Mouse (Mus musculus) CD8-positive naive resting alpha-beta T cell, adult 2 months (primary cell): ENCODE measurements at regions not wholly inside any gene's neighbourhood (a gene's known extent, or its start where the extent isn't known, plus 50 kb on each side); places are given as distances from the start of the nearest gene placed in this dataset.

Source experiments
- DNase-seq, 2 experiments: peaks; one replicate each; pipeline ENCODE4 v3.0.0; 2022; ENCODE audit warnings: low read depth in 2 of 2, low spot score in 2 of 2

DNA sequence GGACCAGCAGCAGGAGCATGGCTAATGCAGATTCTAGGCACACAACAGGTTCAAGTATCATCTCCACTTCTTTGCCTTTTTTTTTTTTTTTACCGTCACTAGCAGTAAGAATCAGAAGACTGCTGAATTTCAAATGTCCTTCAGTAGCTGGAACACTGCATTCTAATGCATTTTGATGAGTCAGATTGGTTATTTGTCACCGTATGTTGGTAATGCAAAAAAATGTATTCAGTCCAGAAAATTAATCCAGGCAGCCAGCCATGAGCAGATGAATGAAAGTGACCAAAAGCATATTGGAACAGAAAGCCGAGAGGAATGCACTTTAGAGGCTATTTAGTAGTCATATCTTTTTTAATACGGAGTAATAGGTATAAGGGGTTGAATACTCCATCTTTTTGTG is 322.4 kb upstream of the Pard3b start:
- DNase-seq = no peak

DNA sequence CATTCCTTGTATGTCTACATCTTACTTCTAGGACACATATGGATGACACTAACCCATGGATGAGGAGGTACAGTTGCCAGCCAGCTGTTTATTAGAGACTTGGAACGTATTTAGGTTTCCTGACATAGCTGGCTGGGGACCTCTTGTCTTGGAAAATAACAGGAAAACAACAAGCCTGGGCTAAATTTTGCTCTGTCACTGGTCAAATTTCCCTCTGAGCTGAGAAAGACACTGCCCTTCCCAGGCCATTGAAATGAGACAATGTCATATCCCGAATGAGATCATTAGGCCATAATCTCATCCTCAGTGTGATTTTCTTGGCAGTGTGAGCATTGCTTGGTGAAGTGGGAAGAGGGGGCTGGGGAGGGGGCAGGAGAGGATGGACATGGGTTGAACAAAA is 321.9 kb upstream of the Pard3b start:
- DNase-seq = no peak

DNA sequence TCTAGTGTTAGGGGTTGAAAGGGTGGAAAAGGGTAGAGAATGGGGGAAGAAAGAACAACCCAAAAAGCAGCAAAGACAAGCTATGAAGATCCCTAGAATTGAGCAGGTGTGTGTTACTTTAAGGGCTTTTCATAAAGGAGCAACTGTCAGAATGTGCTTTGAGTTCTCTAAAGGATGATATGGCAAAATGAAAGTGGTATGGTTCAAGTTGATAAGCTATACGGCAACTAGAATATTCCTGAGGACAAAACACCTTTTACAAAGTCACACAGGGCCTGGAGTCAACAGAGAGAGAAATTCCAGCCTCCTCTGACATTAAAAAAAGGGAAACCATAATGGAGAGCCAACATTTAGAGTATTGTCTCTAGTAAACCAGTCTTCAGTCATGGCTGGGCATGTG is 320.6 kb upstream of the Pard3b start:
- DNase-seq = no peak

- no peak for DNase-seq
Observed at GRCm38 (mm10) chr1:61321513-61322145, 317.0 kb upstream of the Pard3b start.

- DNase-seq = no peak
Observed at GRCm38 (mm10) chr1:61331456-61331855, 307.2 kb upstream of the Pard3b start.

DNA sequence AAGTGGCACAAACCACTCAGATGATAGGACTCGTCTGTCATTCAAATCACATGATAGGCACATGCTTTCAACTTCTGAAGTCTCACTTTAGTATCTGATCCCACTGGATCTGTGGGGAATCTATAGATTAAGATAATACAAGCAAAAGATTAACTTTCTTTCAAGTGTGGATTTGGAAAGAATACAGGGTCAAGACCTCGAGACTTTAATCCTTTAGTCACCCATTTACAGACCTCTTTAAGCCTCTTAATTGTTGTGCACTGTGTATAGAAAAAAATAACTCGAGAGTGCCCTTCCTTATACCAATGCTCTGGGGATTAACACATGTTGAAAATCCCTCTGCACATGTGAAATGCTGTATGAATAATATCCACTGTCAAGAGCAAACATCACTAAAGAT is 306.7 kb upstream of the Pard3b start:
- no peak for DNase-seq

- no peak for DNase-seq
Observed at GRCm38 (mm10) chr1:61336367-61336766, 302.3 kb upstream of the Pard3b start.

- no peak for DNase-seq
Observed at GRCm38 (mm10) chr1:61352921-61353320, 285.7 kb upstream of the Pard3b start.

GRCm38 (mm10) chr1:61353481-61353880 is 285.1 kb upstream of the Pard3b start:
- no peak for DNase-seq

DNA sequence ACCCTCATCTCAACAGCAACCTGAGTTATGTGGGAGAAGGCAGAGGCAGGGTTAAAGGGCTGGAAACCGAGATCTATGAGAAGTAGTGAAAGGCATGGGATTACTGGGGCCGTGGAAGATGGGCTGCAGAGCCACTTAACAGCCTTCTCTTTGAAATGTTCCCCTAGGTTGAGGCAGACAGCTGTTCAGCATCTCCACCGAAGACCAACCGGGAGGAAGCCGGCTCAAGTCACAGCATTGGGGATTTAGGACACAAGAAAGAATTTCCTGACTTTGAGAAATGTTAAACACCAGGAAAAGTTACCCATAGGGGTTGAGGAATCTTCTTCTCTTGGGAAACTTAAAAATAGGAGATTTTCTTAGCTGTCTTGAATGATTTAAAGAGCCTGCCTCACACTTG is 283.4 kb upstream of the Pard3b start:
- no peak for DNase-seq

DNA sequence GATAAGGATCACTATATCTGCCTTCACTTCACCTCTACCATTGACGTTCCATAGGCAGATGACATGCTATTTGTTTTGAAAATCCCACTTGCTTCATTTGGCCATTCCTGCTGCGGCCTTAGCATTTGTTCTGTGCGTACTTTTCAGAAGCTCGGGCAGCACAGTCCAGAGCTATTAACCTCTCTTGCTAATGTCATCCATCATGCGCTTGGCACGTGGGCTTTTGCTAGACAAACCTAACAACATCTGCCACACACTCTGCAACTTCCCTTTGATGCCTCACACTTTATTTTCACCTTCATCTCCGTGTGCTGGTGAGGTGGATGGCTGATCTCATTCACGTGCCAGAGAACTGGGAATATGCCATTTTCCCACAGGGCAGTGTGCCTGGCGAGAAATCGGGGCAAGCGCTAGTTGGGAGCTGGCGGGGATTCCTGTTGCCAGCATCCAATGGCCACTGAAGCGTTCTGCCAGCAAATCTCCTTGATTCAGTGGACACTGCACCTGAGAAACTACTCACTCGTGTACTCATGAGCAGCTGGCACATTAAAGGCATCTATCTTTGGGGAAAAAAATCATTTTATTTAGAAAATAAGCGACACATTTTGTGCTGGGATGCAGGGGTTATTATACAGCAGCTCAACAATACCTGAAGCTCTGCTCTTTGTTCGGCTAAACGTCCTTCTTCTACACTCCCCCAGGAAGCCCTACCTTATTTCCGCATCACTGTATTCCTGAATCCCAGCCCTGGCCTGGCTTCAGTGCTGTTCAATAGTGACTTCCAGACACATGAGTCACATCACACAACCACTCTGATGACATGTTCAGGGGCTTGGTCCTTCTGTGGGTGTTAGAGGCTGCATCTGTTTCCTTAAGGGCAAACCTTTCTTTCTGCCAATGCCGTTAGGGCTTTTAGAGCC is 279.4 kb upstream of the Pard3b start:
- DNase-seq = no peak

DNA sequence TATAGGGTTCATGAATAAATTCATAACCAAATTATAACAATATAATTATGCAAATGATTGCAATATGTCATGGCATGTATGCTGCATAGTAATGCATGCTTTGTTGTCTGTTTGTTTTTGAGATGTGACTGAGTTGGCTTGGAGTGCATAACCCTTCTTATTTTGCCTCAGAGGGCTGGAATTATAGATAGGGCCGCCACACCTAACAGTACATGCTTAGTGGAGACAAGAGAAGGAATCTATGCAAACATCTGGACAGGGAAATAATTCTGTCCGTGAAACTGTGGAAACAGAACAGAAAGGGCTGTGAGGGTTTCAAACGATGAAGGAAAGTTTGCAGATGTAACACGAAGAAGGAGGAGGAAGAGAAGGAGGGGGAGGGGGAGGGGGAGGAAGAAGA is 266.0 kb upstream of the Pard3b start:
- DNase-seq = no peak

DNA sequence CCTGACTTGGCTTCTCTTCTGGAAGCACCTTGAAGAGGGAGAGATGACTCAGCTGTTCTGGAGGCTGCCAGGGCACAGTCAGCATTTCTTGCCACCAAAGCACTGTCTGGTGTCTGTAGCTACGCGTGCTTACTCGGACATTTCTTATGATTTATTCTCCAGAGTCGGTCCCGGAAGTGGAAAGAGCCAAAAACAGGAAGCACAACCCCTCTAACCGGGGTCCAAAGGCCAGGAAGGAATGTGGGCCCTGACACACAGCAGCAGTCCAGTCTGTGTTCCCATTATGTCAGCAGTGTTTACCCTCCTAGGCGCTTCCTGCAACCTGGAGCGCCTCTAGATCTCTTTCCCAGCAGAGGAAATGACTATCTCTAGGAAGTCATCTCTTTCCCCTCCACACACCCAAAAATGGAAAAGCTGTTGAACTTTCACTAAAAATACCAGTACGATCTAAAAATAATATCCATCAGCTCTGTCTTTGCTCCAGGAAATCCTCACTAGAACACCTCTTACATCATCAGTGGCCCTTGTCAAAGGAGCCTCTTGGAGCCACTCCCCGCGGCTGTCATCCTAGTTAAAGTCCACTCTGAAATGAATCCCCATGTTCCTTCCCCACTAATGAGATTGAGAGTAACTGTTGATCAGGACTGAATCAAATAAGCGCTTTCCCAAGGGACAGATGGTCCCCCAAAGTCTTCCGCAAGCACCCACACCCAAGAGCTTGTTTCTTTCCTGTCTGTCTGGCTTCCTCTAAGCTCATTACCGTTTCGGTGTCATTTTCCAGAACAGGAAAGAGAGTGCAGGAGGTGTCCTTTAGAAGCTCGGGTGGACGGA is 264.7 kb upstream of the Pard3b start:
- DNase-seq = no peak

DNA sequence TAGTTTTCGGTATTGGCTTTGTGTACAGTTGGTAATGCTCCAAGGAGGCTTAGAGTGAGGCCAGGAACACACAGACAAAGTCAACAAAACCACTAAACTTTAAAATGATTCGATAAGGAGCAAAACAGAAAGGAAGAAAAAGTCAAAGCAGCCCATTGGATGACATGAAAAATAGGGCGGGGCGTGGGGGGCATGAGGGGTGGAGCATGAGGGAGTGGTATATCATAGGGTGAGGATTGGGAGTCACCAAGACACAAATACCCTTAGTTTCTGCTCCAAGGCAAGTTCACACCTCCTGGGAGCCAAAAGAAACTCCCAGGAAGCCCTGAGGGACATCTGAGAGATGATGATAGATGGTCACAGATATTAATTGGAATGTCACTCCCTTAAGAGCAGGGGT is 262.2 kb upstream of the Pard3b start:
- DNase-seq = no peak

- DNase-seq = peak in 1 of 2 experiments; percentile 22
Observed at GRCm38 (mm10) chr1:61377070-61377469, 261.6 kb upstream of the Pard3b start.

DNA sequence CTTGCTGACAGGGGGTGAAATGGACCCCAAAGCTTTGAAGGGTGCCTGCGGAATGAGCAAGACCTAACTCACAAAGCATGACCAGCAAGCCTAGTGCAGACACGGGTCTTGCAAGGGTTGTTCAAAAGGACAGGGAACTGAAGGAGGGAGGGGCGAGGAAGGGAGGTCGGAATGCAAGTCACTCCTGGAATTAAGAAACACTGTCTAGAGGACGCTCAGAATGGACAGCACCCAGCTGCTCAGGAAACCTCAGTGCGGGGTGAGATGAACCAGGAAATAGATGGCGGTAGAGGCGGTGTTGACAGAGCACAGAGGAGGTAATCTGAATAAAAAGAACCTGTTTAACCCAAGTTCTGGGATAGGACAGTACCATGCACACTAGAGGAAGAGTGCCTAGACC is 260.4 kb upstream of the Pard3b start:
- DNase-seq = no peak

DNA sequence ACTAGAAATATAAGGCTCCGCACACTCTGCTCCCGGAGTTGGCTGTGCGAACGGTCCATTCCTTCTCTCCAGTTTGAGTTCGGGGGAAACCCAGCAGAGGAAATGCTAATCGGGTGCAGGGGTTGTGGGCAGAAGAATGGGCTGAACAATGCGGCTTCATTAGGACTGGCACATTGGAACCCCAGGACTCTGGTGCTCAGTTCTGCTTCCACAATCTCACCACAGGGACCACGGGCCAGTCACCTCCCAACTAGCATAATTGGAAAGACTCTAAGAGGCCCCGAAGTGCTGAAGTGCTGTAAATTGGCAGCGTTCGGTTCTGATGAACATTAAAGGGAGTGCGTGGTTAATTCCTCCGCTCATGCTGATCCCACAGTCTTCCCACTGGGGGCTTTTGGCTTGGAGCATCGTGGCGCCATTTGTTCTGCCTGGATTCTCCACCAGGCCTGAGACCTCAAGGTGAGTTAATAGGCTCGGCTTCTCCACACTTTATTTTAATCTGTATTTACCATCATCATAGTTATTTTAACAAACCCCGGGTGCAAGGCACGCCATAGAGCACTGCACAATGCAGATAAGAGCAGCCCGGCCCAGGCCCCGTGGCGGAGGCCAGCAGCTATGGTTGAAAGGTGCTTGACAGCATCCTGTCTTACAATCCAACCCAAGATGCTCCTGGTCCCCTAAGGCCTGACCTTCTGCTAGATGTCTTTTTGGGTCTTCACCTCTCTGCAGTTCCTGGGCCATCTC is 258.7 kb upstream of the Pard3b start:
- no peak for DNase-seq

DNA sequence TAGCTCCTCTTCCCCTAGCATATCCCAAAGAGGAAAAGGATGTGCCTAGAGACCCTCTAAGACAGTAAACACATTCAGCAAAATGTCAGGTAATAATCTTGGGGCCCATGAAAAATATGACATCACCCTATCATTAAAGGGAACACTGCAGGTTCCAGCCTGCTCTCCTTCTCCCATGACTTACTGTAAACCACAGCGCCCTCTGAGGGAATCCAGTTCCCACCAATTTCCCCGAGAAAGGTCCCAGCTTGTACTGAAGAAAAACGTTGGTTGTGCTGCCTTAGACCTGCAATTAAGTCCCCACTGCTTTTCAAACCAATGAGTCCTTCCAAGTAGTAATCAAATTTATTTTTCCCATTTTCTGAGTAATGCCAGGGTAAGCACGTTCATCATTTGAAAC is 251.0 kb upstream of the Pard3b start:
- no peak for DNase-seq

DNA sequence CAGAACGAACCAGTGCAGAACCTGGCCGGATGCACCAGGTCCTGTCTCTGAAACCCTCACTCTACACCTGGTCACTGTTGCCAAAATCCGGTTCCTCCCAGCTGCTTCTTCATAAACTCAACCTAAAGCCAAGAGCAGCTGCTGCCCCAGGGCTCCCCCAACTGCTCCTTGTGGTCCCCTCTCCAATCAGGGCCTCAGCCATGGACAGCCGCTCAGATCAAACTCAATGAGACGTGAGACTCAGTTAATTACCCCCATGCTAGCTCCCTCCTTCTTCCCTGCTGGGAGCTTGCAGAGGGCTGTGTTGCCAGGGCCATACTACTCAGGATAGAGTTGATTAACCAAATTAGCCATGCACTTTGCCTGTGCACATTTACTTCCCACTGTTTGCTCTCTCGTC is 240.8 kb upstream of the Pard3b start:
- DNase-seq = no peak

- no peak for DNase-seq
Observed at GRCm38 (mm10) chr1:61402339-61402738, 236.3 kb upstream of the Pard3b start.

- DNase-seq = no peak
Observed at GRCm38 (mm10) chr1:61407201-61407600, 231.4 kb upstream of the Pard3b start.
